Mouse (Mus musculus) forebrain, embryonic 16.5 days (tissue): ENCODE measurements around the gene Eci1. TPM values are rescaled to one million over a fixed set of nuclear protein-coding genes. Genes with fewer than 3 reads are reported as not detected.

Source experiments
- ATAC-seq: fragments of 200-750 bp; cut with Nextera tagmentation; 2 replicates; pipeline ENCODE4 v1.8.0; 2017; ENCODE audit warnings: mild to moderate bottlenecking, moderate library complexity
- H3K27ac ChIP-seq: fragments of 300-500 bp; sonication (generic); 2 replicates; pipeline ENCODE4 v1.5.1; 2014; ENCODE audit warnings: low read length, control low read depth
- H3K27me3 ChIP-seq: fragments of 300-500 bp; sonication (generic); replicated peaks from 2 replicates; pipeline ENCODE4 v1.6.1; 2014; ENCODE audit warnings: low read length; ENCODE audit not compliant: control insufficient read depth, insufficient read depth
- H3K36me3 ChIP-seq: fragments of 300-500 bp; sonication (generic); 2 replicates; pipeline ENCODE4 v1.6.1; 2014; ENCODE audit not compliant: control insufficient read depth, insufficient read depth
- H3K4me1 ChIP-seq: fragments of 300-500 bp; sonication (generic); replicated peaks from 2 replicates; pipeline ENCODE4 v1.6.1; 2014; ENCODE audit warnings: low read length; ENCODE audit not compliant: control insufficient read depth, insufficient read depth
- H3K4me2 ChIP-seq: fragments of 300-500 bp; sonication (generic); 2 replicates; pipeline ENCODE4 v1.6.1; 2014; ENCODE audit warnings: mild to moderate bottlenecking, low read length, control low read depth
- H3K4me3 ChIP-seq: fragments of 300-500 bp; sonication (generic); replicated peaks from 2 replicates; pipeline ENCODE4 v1.5.1; 2014; ENCODE audit warnings: mild to moderate bottlenecking, low read length, control low read depth
- H3K9ac ChIP-seq: fragments of 300-500 bp; sonication (generic); replicated peaks from 2 replicates; pipeline ENCODE4 v1.6.1; 2014; ENCODE audit warnings: low read depth, low read length, control low read depth
- H3K9me3 ChIP-seq: fragments of 300-500 bp; sonication (generic); 2 replicates; pipeline ENCODE4 v1.6.1; 2016; ENCODE audit warnings: low read length; ENCODE audit not compliant: control insufficient read depth
- WGBS: fragments of 180-500 bp; shearing (Covaris S2); extraction: QIAGEN DNeasy Blood & Tissue Kit; methylation state at CpG from one replicate; pipeline ENCODE4 v1.1.7; 2014; 5-methylcytosine and 5-hydroxymethylcytosine counted together
- polyA plus RNA-seq: library from polyadenylated mRNA; unstranded; fragments of >200 nt; fragmentation: Nextera tagmentation; extraction: Ambion mirVana; gene quantifications from 2 replicates; pipeline ENCODE4 v1.2.1, GENCODE M21; 2015

Gene Eci1
- polyA plus RNA-seq, 1 experiment from 2014 or later: 30.4 TPM

GRCm38 (mm10) chr17:24468636-24469246, 42.3 kb downstream of the Eci1 start:
- H3K27ac ChIP-seq: no peak overlapping the region
- no peaks in the 10 kb centered on the region for H3K36me3 ChIP-seq
- H3K9me3 ChIP-seq: no peaks in the 10 kb centered on the region
- WGBS: 93% methylated on average over 5 of the region's 5 CpGs
- H3K27me3 ChIP-seq: no peaks in the 10 kb centered on the region
- no peak overlapping the region for H3K9ac ChIP-seq
- no peak overlapping the region for H3K4me2 ChIP-seq
- H3K4me1 ChIP-seq: peaks cover 25% of the 10 kb centered on the region
- no peak for ATAC-seq
- H3K4me3 ChIP-seq: no peak overlapping the region

DNA sequence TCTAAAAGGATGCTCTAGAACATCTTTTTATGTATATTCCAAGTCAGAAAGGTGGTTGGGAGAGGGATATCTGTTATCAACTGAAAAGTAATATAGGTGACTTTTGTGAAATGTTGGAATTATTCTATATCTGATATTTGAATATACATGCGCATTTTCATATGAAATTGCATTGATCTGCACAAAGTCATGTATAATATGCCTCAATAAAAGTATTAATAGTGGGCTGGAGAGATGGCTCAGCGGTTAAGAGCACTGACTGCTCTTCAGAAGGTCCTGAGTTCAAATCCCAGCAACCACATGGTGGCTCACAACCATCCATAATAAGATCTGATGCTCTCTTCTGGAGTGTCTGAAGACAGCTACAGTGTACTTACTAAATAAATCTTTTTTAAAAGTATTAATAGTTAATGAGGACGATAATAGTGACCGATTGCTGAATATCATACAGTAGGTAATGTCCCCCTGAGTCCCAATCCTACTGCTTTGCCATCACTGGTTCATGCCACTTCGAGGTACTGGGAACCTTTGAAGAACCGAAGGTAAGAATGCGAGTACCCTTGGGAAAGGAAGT, 43.0 kb downstream of the Eci1 start:
- no peak for ATAC-seq
- H3K4me2 ChIP-seq: peak overlapping the region; percentile 78
- no peaks in the 10 kb centered on the region for H3K9me3 ChIP-seq
- 15% methylated on average over 7 of the region's 7 CpGs for WGBS
- peak overlapping the region; percentile 68 for H3K9ac ChIP-seq
- H3K27ac ChIP-seq: peak overlapping the region; percentile 86
- H3K36me3 ChIP-seq: no peaks in the 10 kb centered on the region
- H3K4me1 ChIP-seq: peaks cover 25% of the 10 kb centered on the region
- H3K4me3 ChIP-seq: peak overlapping the region; percentile 76
- H3K27me3 ChIP-seq: no peaks in the 10 kb centered on the region

- no peaks in the 10 kb centered on the region for H3K36me3 ChIP-seq
- H3K9ac ChIP-seq: peak within 1 kb of the TSS; percentile 74
- H3K4me2 ChIP-seq: peak within 1 kb of the TSS; percentile 97
- peak within 1 kb of the TSS; percentile 76 for H3K4me3 ChIP-seq
- peaks cover 25% of the 10 kb centered on the region for H3K4me1 ChIP-seq
- peak; percentile 99 for ATAC-seq
- WGBS: under 1% methylated on average over 73 of the region's 75 CpGs
- no peaks in the 10 kb centered on the region for H3K27me3 ChIP-seq
- H3K9me3 ChIP-seq: no peaks in the 10 kb centered on the region
- H3K27ac ChIP-seq: peak within 1 kb of the TSS; percentile 86
Measured at GRCm38 (mm10) chr17:24469910-24470602, 43.6 kb downstream of the Eci1 start, which contains the start of the genes E4f1 and Pgp. Gene E4f1, minus strand, starts transcription at chr17:24470313. Gene Pgp, plus strand, starts transcription at chr17:24470392.

- Histone ChIP-seq H3K4me3 (peak overlapping the region; percentile 76), H3K27me3 (no peaks in the 10 kb centered on the region), H3K27ac (peak overlapping the region; percentile 41), H3K4me2 (peak overlapping the region; percentile 97), H3K4me1 (peaks cover 25% of the 10 kb centered on the region), H3K9ac (peak overlapping the region; percentile 74), H3K9me3 (no peaks in the 10 kb centered on the region), H3K36me3 (peaks cover 5% of the 10 kb centered on the region)
- WGBS: under 1% methylated on average over 65 of the region's 68 CpGs
- ATAC-seq: peak; percentile 14
Measured at GRCm38 (mm10) chr17:24470701-24471527, 44.5 kb downstream of the Eci1 start.

- H3K4me1 ChIP-seq: peaks cover 26% of the 10 kb centered on the region
- peak overlapping the region; percentile 97; the same call in 1 of the 2 replicates for H3K4me2 ChIP-seq
- 81% methylated on average over 4 of the region's 4 CpGs for WGBS
- no peak for ATAC-seq
- H3K27ac ChIP-seq: no peak overlapping the region
- H3K9me3 ChIP-seq: no peaks in the 10 kb centered on the region
- no peaks in the 10 kb centered on the region for H3K27me3 ChIP-seq
- no peak overlapping the region; the same call in 1 of the 2 replicates for H3K9ac ChIP-seq
- H3K4me3 ChIP-seq: no peak overlapping the region
- H3K36me3 ChIP-seq: peaks cover 9% of the 10 kb centered on the region
Measured at GRCm38 (mm10) chr17:24472512-24472911, 46.1 kb downstream of the Eci1 start.

DNA sequence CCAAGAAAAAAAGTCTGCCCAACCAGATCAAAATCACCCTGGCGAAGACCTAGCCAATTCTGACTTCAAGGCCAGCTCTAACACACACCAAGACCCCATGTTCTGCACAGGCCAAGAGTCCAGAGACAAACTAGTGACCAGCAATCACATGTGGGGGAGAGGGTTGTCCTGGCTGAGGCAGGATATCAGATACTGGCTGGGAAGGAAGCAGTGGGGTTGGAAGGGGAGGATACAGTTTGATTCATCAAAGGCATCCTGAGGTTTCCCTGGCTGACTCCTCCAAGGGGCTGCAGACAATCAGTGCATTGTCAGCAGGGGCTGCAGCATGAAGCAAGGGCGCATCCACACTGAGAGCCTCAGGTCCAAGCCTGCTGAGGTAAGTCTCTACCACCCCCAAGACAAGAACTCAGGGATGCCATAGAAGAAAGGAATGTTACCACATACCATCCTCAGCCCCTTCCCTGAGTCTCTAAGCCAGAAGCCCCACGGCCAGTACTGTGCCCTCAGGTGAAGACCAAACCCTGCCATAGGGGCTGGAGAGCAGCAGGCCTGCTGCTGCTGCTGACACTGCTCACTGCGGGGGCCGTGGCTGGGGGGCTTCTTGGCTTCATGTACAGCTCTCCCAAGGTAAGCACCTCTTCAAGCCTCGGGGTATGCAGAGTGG, 47.3 kb downstream of the Eci1 start, which contains the start of gene Bricd5:
TSS of gene Bricd5 (plus strand) at position 273 of the 664 bp plus-strand sequence.
- 83% methylated on average over 6 of the region's 6 CpGs for WGBS
- no peak within 1 kb of the TSS for H3K9ac ChIP-seq
- peaks cover 9% of the 10 kb centered on the region for H3K36me3 ChIP-seq
- H3K4me2 ChIP-seq: no peak within 1 kb of the TSS
- H3K4me1 ChIP-seq: peaks cover 36% of the 10 kb centered on the region
- no peak within 1 kb of the TSS for H3K27ac ChIP-seq
- ATAC-seq: no peak
- H3K27me3 ChIP-seq: no peaks in the 10 kb centered on the region
- no peak within 1 kb of the TSS for H3K4me3 ChIP-seq
- no peaks in the 10 kb centered on the region for H3K9me3 ChIP-seq

DNA sequence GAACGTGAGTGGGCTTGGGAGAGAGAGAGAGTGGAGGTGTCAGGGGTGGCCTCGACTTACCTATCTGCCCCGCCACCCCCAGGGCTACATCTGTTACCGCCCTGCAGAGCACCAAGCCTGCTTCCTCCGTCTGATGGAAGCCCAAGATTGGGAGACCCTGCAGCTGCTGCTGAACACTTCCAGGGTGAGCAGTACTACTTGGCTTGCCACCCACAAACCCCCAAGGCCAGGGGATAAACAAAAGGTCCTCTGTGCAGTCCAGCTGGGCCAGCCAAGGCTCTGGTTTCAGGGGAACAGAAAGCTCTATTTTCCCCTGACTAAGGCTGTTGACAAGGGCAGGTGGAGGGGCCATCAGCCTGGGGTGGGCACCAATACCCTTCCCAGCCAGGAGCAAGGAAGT, 48.1 kb downstream of the Eci1 start:
- Histone ChIP-seq H3K9ac (no peak overlapping the region), H3K36me3 (peaks cover 9% of the 10 kb centered on the region), H3K4me2 (no peak overlapping the region), H3K4me1 (peaks cover 38% of the 10 kb centered on the region), H3K4me3 (no peak overlapping the region), H3K27me3 (no peaks in the 10 kb centered on the region), H3K9me3 (no peaks in the 10 kb centered on the region), H3K27ac (no peak overlapping the region)
- WGBS: 88% methylated on average over 5 of the region's 5 CpGs
- ATAC-seq: no peak

- Histone ChIP-seq H3K4me2 (no peak overlapping the region), H3K4me1 (peaks cover 35% of the 10 kb centered on the region), H3K36me3 (peaks cover 9% of the 10 kb centered on the region), H3K4me3 (no peak overlapping the region), H3K27ac (no peak overlapping the region), H3K27me3 (no peaks in the 10 kb centered on the region), H3K9me3 (no peaks in the 10 kb centered on the region), H3K9ac (no peak overlapping the region)
- 90% methylated on average over 6 of the region's 6 CpGs for WGBS
- ATAC-seq: no peak
Measured at GRCm38 (mm10) chr17:24475586-24475985, 49.1 kb downstream of the Eci1 start.
